Mouse (Mus musculus) left cerebral cortex, postnatal 4 days (tissue): ENCODE data around the gene Nop2. TPM values are rescaled to one million over a fixed set of nuclear protein-coding genes. Genes with fewer than 3 reads are reported as not detected.

ENCODE experiments used
- DNase-seq: peaks from one replicate; pipeline ENCODE4 v3.0.0-alpha.2; 2022
- intact Hi-C: fragments of 180-260 bp; cut with DNase I; formaldehyde crosslinking; loops from one replicate; pipeline ENCODE4 v1.15.1; 2025
- total RNA-seq, 2 experiments: library from RNA; stranded (reverse); gene quantifications; 2 replicates each; pipeline ENCODE4 v1.2.3; 2021

The Nop2 gene
- 10 to 100 TPM; 43.0 to 44.5 TPM for total RNA-seq

- intact Hi-C loops = no loop called here
- peak; percentile 90 for DNase-seq
Measured at GRCm38 (mm10) chr6:125131302-125132156, at the start of gene Nop2. Nop2 (plus strand) TSS chr6:125131909.

GRCm38 (mm10) chr6:125082801-125083386 lies 48.8 kb upstream of the Nop2 start:
- intact Hi-C loops = loop anchor here (10.0 kb wide), 1 partner anchor 228 kb away; the partner anchor contains the start of gene P3h3
- no peak for DNase-seq

GRCm38 (mm10) chr6:125084424-125084823 lies 47.3 kb upstream of the Nop2 start:
- DNase-seq = peak; percentile 60
- intact Hi-C loops = loop anchor here (2.0 to 10.0 kb wide), 2 partner anchors 38 to 230 kb away; partner anchors contain the start of gene P3h3

- no peak for DNase-seq
- intact Hi-C loops = loop anchor here (10.0 kb wide), 1 partner anchor 233 kb away; the partner anchor contains the start of gene P3h3
Measured at GRCm38 (mm10) chr6:125087937-125088336, 43.8 kb upstream of the Nop2 start.

GRCm38 (mm10) chr6:125088561-125089321 lies 43.0 kb upstream of the Nop2 start:
- DNase-seq = peak; percentile 93
- intact Hi-C loops = loop anchor here (10.0 kb wide), 1 partner anchor 234 kb away; the partner anchor contains the start of gene P3h3

- peak; percentile 86 for DNase-seq
- intact Hi-C loops = loop anchor here (10.0 kb wide), 1 partner anchor 235 kb away; the partner anchor contains the start of gene P3h3
Measured at GRCm38 (mm10) chr6:125089521-125090321, 42.0 kb upstream of the Nop2 start.

GRCm38 (mm10) chr6:125090341-125091085 lies 41.2 kb upstream of the Nop2 start:
- no peak for DNase-seq
- intact Hi-C loops = no loop called here

GRCm38 (mm10) chr6:125092372-125092771 lies 39.3 kb upstream of the Nop2 start:
- intact Hi-C loops = no loop called here
- no peak for DNase-seq

GRCm38 (mm10) chr6:125094843-125095242 lies 36.9 kb upstream of the Nop2 start:
- intact Hi-C loops = no loop called here

GRCm38 (mm10) chr6:125095391-125096278 lies 36.1 kb upstream of the Nop2 start, which contains the start of gene Chd4:
Chd4 (plus strand) TSS chr6:125095981.
- peak; percentile 100 for DNase-seq
- intact Hi-C loops = no loop called here

More at GRCm38 (mm10) chr6:125094843-125095242, 36.9 kb upstream of the Nop2 start:
- no peak for DNase-seq

GRCm38 (mm10) chr6:125096279-125096596 lies 35.5 kb upstream of the Nop2 start:
- DNase-seq = no peak
- intact Hi-C loops = no loop called here

- intact Hi-C loops = no loop called here
- DNase-seq = peak; percentile 81
Measured at GRCm38 (mm10) chr6:125096597-125097345, 34.9 kb upstream of the Nop2 start.

- no peak for DNase-seq
- intact Hi-C loops = no loop called here
Measured at GRCm38 (mm10) chr6:125097346-125097689, 34.4 kb upstream of the Nop2 start.

GRCm38 (mm10) chr6:125097951-125098350 lies 33.8 kb upstream of the Nop2 start:
- intact Hi-C loops = no loop called here
- DNase-seq = no peak

GRCm38 (mm10) chr6:125098513-125098912 lies 33.2 kb upstream of the Nop2 start:
- no peak for DNase-seq
- intact Hi-C loops = no loop called here

- DNase-seq = peak; percentile 83
- intact Hi-C loops = no loop called here
Measured at GRCm38 (mm10) chr6:125099421-125099971, 32.2 kb upstream of the Nop2 start.

GRCm38 (mm10) chr6:125101444-125101843 lies 30.3 kb upstream of the Nop2 start:
- DNase-seq = no peak
- intact Hi-C loops = no loop called here

- intact Hi-C loops = no loop called here
- no peak for DNase-seq
Measured at GRCm38 (mm10) chr6:125104223-125104622, 27.5 kb upstream of the Nop2 start.
